Mouse (Mus musculus) limb, embryonic 13.5 days (tissue): ENCODE results near the gene Disp1. TPM values are rescaled to one million over a fixed set of nuclear protein-coding genes. Genes with fewer than 3 reads are reported as not detected.
A peak's percentile ranks its signal among the peaks of the same experiment; 100 is the strongest.

ENCODE experiments used
- ATAC-seq: fragments of 200-750 bp; cut with Nextera tagmentation; 2 replicates; pipeline ENCODE4 v1.8.0; 2017; ENCODE audit warnings: low read depth, moderate number of reproducible peaks, moderate TSS enrichment; ENCODE audit not compliant: low FRiP score
- H3K27ac ChIP-seq: fragments of 300-500 bp; sonication (generic); 2 replicates; pipeline ENCODE4 v1.5.1; 2015; ENCODE audit warnings: inconsistent platforms, mild to moderate bottlenecking, moderate library complexity
- H3K27me3 ChIP-seq: fragments of 300-500 bp; sonication (generic); 2 replicates; pipeline ENCODE4 v1.6.1; 2015; ENCODE audit warnings: mild to moderate bottlenecking, inconsistent platforms
- H3K36me3 ChIP-seq: fragments of 300-500 bp; sonication (generic); 2 replicates; pipeline ENCODE4 v1.6.1; 2015; ENCODE audit warnings: inconsistent platforms, mild to moderate bottlenecking, moderate library complexity
- H3K4me1 ChIP-seq: fragments of 300-500 bp; sonication (generic); 2 replicates; pipeline ENCODE4 v1.6.1; 2015; ENCODE audit warnings: inconsistent platforms
- H3K4me2 ChIP-seq: fragments of 300-500 bp; sonication (generic); replicated peaks from 2 replicates; pipeline ENCODE4 v1.6.1; 2015; ENCODE audit warnings: inconsistent platforms, mild to moderate bottlenecking, moderate library complexity
- H3K4me3 ChIP-seq: fragments of 300-500 bp; sonication (generic); 2 replicates; pipeline ENCODE4 v1.5.1; 2015; ENCODE audit warnings: moderate library complexity, mild to moderate bottlenecking, inconsistent platforms
- H3K9ac ChIP-seq: fragments of 300-500 bp; sonication (generic); 2 replicates; pipeline ENCODE4 v1.6.1; 2015; ENCODE audit warnings: mild to moderate bottlenecking, inconsistent platforms
- H3K9me3 ChIP-seq: fragments of 300-500 bp; sonication (generic); 2 replicates; pipeline ENCODE4 v1.6.1; 2016; ENCODE audit warnings: inconsistent platforms
- WGBS: fragments of 180-500 bp; shearing (Covaris S2); methylation state at CpG from one replicate; pipeline ENCODE4 v1.1.7; 2015; 5-methylcytosine and 5-hydroxymethylcytosine counted together
- polyA plus RNA-seq: library from polyadenylated mRNA; unstranded; fragments of >200 nt; fragmentation: Nextera tagmentation; extraction: Ambion mirVana; gene quantifications from 2 replicates; pipeline ENCODE4 v1.2.1, GENCODE M21; 2015

Gene Disp1
- polyA plus RNA-seq, 1 experiment from 2014 or later, result 34.0 TPM

DNA sequence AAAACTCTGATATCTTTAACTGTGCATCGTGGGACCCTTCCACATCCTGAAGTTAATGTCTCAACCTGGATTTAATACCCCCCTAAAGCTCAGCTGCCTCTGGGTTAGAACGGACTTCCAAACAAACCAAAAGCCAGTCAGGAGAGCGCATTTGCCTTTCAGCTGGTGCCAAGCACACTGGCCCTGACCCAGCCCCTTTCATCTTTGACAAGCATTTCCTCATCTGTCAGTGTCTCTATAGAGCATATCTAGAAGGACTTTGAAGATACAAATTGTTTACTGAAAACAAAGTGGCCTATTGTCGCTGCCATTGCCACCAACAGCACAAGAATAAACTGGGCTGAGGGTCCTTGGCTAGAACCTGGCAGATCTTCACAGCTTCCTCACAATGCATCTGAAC, 154.3 kb downstream of the Disp1 start:
- peaks cover 3% of the 10 kb centered on the region; the same call in 1 of the 2 replicates for H3K4me1 ChIP-seq
- ATAC-seq, result no peak
- no peaks in the 10 kb centered on the region for H3K9me3 ChIP-seq
- H3K27me3 ChIP-seq, result no peaks in the 10 kb centered on the region
- no peak overlapping the region for H3K4me2 ChIP-seq
- H3K27ac ChIP-seq, result no peak overlapping the region
- WGBS, result 70% methylated on average over 4 of the region's 4 CpGs
- no peak overlapping the region for H3K9ac ChIP-seq
- no peak overlapping the region for H3K4me3 ChIP-seq
- no peaks in the 10 kb centered on the region for H3K36me3 ChIP-seq

- 70% methylated on average over 2 of the region's 2 CpGs for WGBS
- no peak overlapping the region for H3K27ac ChIP-seq
- H3K27me3 ChIP-seq, result no peaks in the 10 kb centered on the region
These were observed 160.7 kb downstream of the Disp1 start for GRCm38 (mm10) chr1:183060611-183061010.

GRCm38 (mm10) chr1:183056289-183056655, 165.1 kb downstream of the Disp1 start:
- no peaks in the 10 kb centered on the region for H3K9me3 ChIP-seq
- no peak overlapping the region for H3K27ac ChIP-seq
- H3K4me3 ChIP-seq, result no peak overlapping the region
- H3K36me3 ChIP-seq, result no peaks in the 10 kb centered on the region
- H3K9ac ChIP-seq, result no peak overlapping the region
- H3K4me1 ChIP-seq, result peaks cover 33% of the 10 kb centered on the region
- H3K27me3 ChIP-seq, result no peaks in the 10 kb centered on the region
- WGBS, result 37% methylated on average over 3 of the region's 3 CpGs
- no peak overlapping the region for H3K4me2 ChIP-seq
- ATAC-seq, result no peak

More at GRCm38 (mm10) chr1:183060611-183061010, 160.7 kb downstream of the Disp1 start:
- Histone ChIP-seq H3K4me2 (no peak overlapping the region), H3K9ac (no peak overlapping the region), H3K4me3 (no peak overlapping the region), H3K4me1 (peaks cover 32% of the 10 kb centered on the region), H3K36me3 (no peaks in the 10 kb centered on the region), H3K9me3 (no peaks in the 10 kb centered on the region)
- no peak for ATAC-seq

DNA sequence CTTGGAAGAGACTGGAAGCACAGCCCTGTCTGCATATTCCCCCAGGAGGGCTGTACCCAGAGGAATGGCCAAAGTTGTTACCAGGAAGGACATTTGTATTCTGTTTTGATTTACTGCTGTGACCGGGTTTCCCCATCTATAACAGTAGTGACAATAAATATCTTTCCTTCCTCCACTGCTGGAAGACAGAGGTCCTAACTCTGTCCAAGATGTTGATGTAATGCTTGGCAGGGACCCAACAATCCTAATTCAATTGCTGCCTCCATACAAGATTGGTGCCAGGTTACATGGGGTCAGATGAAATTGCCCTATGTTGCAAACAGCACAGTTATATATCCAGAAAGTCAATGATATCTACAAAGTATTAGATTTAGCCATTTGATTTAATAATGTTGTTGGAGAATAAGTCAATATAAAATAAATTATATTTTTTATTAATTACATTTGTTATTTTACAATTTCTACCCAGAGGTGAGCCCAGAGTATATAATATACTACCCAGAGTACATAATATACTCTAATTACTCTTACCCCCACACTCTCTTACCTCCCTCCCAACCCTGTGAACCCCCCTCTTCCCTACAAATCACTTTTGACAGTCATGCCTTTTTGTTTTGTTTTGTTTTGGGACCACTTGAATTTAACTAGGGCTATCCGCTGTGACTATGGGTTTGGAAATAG, 165.6 kb downstream of the Disp1 start:
- no peak for ATAC-seq
- Histone ChIP-seq H3K9me3 (no peaks in the 10 kb centered on the region), H3K4me2 (no peak overlapping the region), H3K9ac (no peak overlapping the region), H3K27me3 (no peaks in the 10 kb centered on the region), H3K4me1 (peaks cover 32% of the 10 kb centered on the region), H3K27ac (no peak overlapping the region), H3K36me3 (no peaks in the 10 kb centered on the region), H3K4me3 (no peak overlapping the region)
- 61% methylated on average over 2 of the region's 2 CpGs for WGBS

DNA sequence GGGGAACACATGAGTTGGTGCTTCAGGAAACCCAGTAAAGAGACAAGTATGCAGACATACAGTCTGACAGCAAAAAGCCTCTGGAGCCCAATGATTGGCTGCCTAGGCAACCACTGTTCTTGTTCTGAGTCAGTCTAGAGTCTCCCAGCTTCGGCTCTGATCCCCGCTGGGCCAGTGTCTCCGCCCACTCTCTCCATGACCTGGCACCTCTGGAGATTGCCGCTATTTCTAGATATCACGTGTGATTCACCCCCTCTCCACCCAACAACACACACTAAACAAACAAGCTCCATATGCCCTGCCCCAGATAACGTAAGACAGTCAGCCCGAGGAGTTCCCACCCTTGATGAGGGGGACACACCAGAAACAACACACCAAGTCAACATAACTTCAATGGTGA, 168.7 kb downstream of the Disp1 start:
- no peak overlapping the region for H3K4me3 ChIP-seq
- no peaks in the 10 kb centered on the region for H3K27me3 ChIP-seq
- no peaks in the 10 kb centered on the region for H3K36me3 ChIP-seq
- H3K9ac ChIP-seq, result no peak overlapping the region
- H3K4me1 ChIP-seq, result peaks cover 31% of the 10 kb centered on the region
- WGBS, result 87% methylated on average over 7 of the region's 7 CpGs
- no peaks in the 10 kb centered on the region for H3K9me3 ChIP-seq
- H3K4me2 ChIP-seq, result no peak overlapping the region
- no peak for ATAC-seq
- no peak overlapping the region for H3K27ac ChIP-seq

- Histone ChIP-seq H3K4me2 (no peak overlapping the region), H3K4me3 (no peak overlapping the region), H3K27ac (no peak overlapping the region), H3K4me1 (peaks cover 38% of the 10 kb centered on the region), H3K9me3 (no peaks in the 10 kb centered on the region), H3K27me3 (no peaks in the 10 kb centered on the region), H3K36me3 (no peaks in the 10 kb centered on the region), H3K9ac (no peak overlapping the region)
- ATAC-seq, result peak; percentile 60; the same call in 1 of the 2 replicates
- WGBS, result 42% methylated on average over 6 of the region's 6 CpGs
These were observed 172.0 kb downstream of the Disp1 start for GRCm38 (mm10) chr1:183049295-183049694.

DNA sequence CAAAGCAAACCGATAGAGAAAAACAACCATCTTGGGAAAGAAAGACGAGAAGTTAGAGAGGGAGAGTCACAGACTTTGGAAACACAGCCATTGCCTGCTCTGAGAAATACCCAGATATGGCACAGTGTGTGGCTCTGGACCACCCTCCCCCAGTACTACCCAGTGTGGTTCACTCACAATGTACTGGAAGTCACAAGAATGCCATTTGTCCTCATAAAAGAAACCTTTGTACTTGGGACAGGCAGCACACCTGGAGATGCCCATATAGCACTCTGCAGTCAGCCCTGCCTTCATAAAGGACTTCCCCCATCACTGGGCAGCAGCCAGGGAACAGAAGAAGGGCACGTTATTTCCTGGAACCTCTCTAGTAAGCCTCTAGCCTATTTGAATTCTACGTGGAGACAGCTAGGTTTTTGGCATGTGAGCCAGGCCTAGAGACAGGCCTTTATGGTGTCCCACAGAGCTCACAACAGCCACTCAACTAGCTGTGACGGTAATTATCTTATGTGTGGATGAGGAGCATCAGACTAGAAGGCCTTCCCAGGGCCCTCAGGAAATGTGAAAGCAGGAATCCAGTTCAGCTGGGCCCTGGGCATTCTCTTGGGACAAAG, 173.3 kb downstream of the Disp1 start:
- Histone ChIP-seq H3K27ac (peak overlapping the region; percentile 52; the same call in 1 of the 2 replicates), H3K4me1 (peaks cover 46% of the 10 kb centered on the region), H3K4me2 (no peak overlapping the region), H3K9ac (no peak overlapping the region), H3K36me3 (no peaks in the 10 kb centered on the region), H3K4me3 (no peak overlapping the region), H3K27me3 (no peaks in the 10 kb centered on the region), H3K9me3 (no peaks in the 10 kb centered on the region)
- ATAC-seq, result no peak
- WGBS, result 53% methylated on average over 5 of the region's 5 CpGs

- 33% methylated on average over 7 of the region's 7 CpGs for WGBS
- Histone ChIP-seq H3K27me3 (no peaks in the 10 kb centered on the region), H3K27ac (peak overlapping the region; percentile 52; the same call in 1 of the 2 replicates), H3K4me3 (no peak overlapping the region), H3K9me3 (no peaks in the 10 kb centered on the region), H3K36me3 (no peaks in the 10 kb centered on the region), H3K4me1 (peaks cover 46% of the 10 kb centered on the region), H3K4me2 (no peak overlapping the region), H3K9ac (no peak overlapping the region)
- no peak for ATAC-seq
These were observed 174.0 kb downstream of the Disp1 start for GRCm38 (mm10) chr1:183047191-183047912.

GRCm38 (mm10) chr1:183046081-183046480, 175.2 kb downstream of the Disp1 start:
- H3K9me3 ChIP-seq, result no peaks in the 10 kb centered on the region
- H3K9ac ChIP-seq, result no peak overlapping the region
- H3K4me2 ChIP-seq, result no peak overlapping the region
- no peak overlapping the region for H3K4me3 ChIP-seq
- WGBS, result 49% methylated on average over 12 of the region's 12 CpGs
- H3K27ac ChIP-seq, result no peak overlapping the region
- no peak for ATAC-seq
- H3K4me1 ChIP-seq, result peaks cover 46% of the 10 kb centered on the region
- no peaks in the 10 kb centered on the region for H3K36me3 ChIP-seq
- H3K27me3 ChIP-seq, result no peaks in the 10 kb centered on the region

- Histone ChIP-seq H3K4me3 (no peak overlapping the region), H3K4me1 (peaks cover 48% of the 10 kb centered on the region), H3K27me3 (no peaks in the 10 kb centered on the region), H3K9me3 (no peaks in the 10 kb centered on the region), H3K27ac (peak overlapping the region; percentile 33; the same call in 1 of the 2 replicates), H3K36me3 (no peaks in the 10 kb centered on the region), H3K9ac (no peak overlapping the region), H3K4me2 (no peak overlapping the region)
- WGBS, result 72% methylated on average over 13 of the region's 13 CpGs
- ATAC-seq, result 0 out of 2 replicates have a peak, but pooled peaks have one; percentile 33
These were observed 178.0 kb downstream of the Disp1 start for GRCm38 (mm10) chr1:183043161-183043812.

- H3K4me3 ChIP-seq, result no peak overlapping the region
- 91% methylated on average over 6 of the region's 7 CpGs for WGBS
These were observed 179.6 kb downstream of the Disp1 start for GRCm38 (mm10) chr1:183041703-183042102.

More at GRCm38 (mm10) chr1:183041703-183042102, 179.6 kb downstream of the Disp1 start:
- Histone ChIP-seq H3K27ac (no peak overlapping the region), H3K4me1 (peaks cover 32% of the 10 kb centered on the region), H3K9me3 (no peaks in the 10 kb centered on the region), H3K9ac (no peak overlapping the region), H3K4me2 (no peak overlapping the region), H3K36me3 (no peaks in the 10 kb centered on the region), H3K27me3 (no peaks in the 10 kb centered on the region)
- ATAC-seq, result no peak
